Mouse (Mus musculus) ovary, postnatal 10 days (tissue): ENCODE results near the gene Ghrhr.

Experiments
- DNase-seq: peaks from one replicate; pipeline ENCODE4 v3.0.0; 2022; ENCODE audit warnings: low spot score

Gene Ghrhr

GRCm38 (mm10) chr6:55376076-55376475, at the start of gene Ghrhr:
Gene Ghrhr (plus strand): TSS chr6:55376295.
- DNase-seq, result no peak

GRCm38 (mm10) chr6:55326299-55326698, 49.8 kb upstream of the Ghrhr start:
- DNase-seq, result no peak

- DNase-seq, result no peak
Measured at GRCm38 (mm10) chr6:55327326-55327725, 48.8 kb upstream of the Ghrhr start.

GRCm38 (mm10) chr6:55328179-55328578, 47.9 kb upstream of the Ghrhr start:
- DNase-seq, result no peak

- no peak for DNase-seq
Measured at GRCm38 (mm10) chr6:55331315-55331714, 44.8 kb upstream of the Ghrhr start.

GRCm38 (mm10) chr6:55332100-55332772, 43.9 kb upstream of the Ghrhr start:
- no peak for DNase-seq

GRCm38 (mm10) chr6:55332773-55333109, 43.4 kb upstream of the Ghrhr start:
- no peak for DNase-seq

GRCm38 (mm10) chr6:55335989-55336514, 40.0 kb upstream of the Ghrhr start, which contains the start of gene Aqp1:
Gene Aqp1 (plus strand): TSS chr6:55336432.
- DNase-seq, result no peak

GRCm38 (mm10) chr6:55337242-55337641, 38.9 kb upstream of the Ghrhr start:
- DNase-seq, result no peak

- no peak for DNase-seq
Measured at GRCm38 (mm10) chr6:55338077-55338476, 38.0 kb upstream of the Ghrhr start.

GRCm38 (mm10) chr6:55338934-55339825, 36.9 kb upstream of the Ghrhr start:
- no peak for DNase-seq

GRCm38 (mm10) chr6:55341688-55342087, 34.4 kb upstream of the Ghrhr start:
- DNase-seq, result no peak

- no peak for DNase-seq
Measured at GRCm38 (mm10) chr6:55342328-55342727, 33.8 kb upstream of the Ghrhr start.

GRCm38 (mm10) chr6:55343446-55343845, 32.6 kb upstream of the Ghrhr start:
- no peak for DNase-seq

GRCm38 (mm10) chr6:55344291-55345016, 31.6 kb upstream of the Ghrhr start:
- no peak for DNase-seq

GRCm38 (mm10) chr6:55345264-55345663, 30.8 kb upstream of the Ghrhr start:
- no peak for DNase-seq

- no peak for DNase-seq
Measured at GRCm38 (mm10) chr6:55346491-55346890, 29.6 kb upstream of the Ghrhr start.

- no peak for DNase-seq
Measured at GRCm38 (mm10) chr6:55347711-55348571, 28.2 kb upstream of the Ghrhr start.

GRCm38 (mm10) chr6:55349231-55349630, 26.9 kb upstream of the Ghrhr start:
- DNase-seq, result no peak

GRCm38 (mm10) chr6:55350383-55350952, 25.6 kb upstream of the Ghrhr start:
- no peak for DNase-seq

GRCm38 (mm10) chr6:55351712-55352111, 24.4 kb upstream of the Ghrhr start:
- DNase-seq, result no peak
